Mouse (Mus musculus) CH12.LX (cell line): ENCODE data around the gene Blnk. TPM values are rescaled to one million over a fixed set of nuclear protein-coding genes. Genes with fewer than 3 reads are reported as not detected.

Source experiments
- DNase-seq: peaks from one replicate; pipeline ENCODE4 v3.0.0-alpha.2; 2013; ENCODE audit errors: extremely low read depth
- H3K27ac ChIP-seq: 2 replicates; pipeline ENCODE4 v1.5.1; 2012; ENCODE audit warnings: low read depth, mild to moderate bottlenecking, control low read depth, moderate library complexity; ENCODE audit not compliant: insufficient read depth
- H3K27me3 ChIP-seq: replicated peaks from 2 replicates; pipeline ENCODE3; 2012; ENCODE audit warnings: inconsistent platforms
- H3K36me3 ChIP-seq, 2 experiments: replicated peaks in 1 of 2; 2 replicates each; pipeline versions ENCODE3 to v1.6.1; 2012; ENCODE audit warnings: inconsistent platforms in 1 of 2, low read length in 1 of 2, mild to moderate bottlenecking in 1 of 2, mixed read lengths in 1 of 2, moderate library complexity in 1 of 2; ENCODE audit not compliant: control insufficient read depth in 1 of 2, insufficient read depth in 1 of 2
- H3K4me1 ChIP-seq, 2 experiments: 2 replicates each; pipeline ENCODE4 v1.6.1; 2012; ENCODE audit warnings: inconsistent platforms in 1 of 2, moderate library complexity in 1 of 2; ENCODE audit not compliant: insufficient read depth in 2 of 2, control insufficient read depth in 1 of 2
- H3K4me2 ChIP-seq: 2 replicates; pipeline ENCODE4 v1.6.1; 2012; ENCODE audit warnings: low read depth, mild to moderate bottlenecking, control low read depth; ENCODE audit not compliant: poor library complexity, insufficient read depth, severe bottlenecking
- H3K4me3 ChIP-seq, 3 experiments: fragments of 150-350 bp in 1 of 3; sonication (generic) in 1 of 3; replicated peaks in 1 of 3; 2 replicates each; pipeline versions ENCODE3 to v1.5.1; 2011 to 2012; ENCODE audit warnings: low read depth in 2 of 3, low read length in 2 of 3, mild to moderate bottlenecking in 2 of 3, moderate library complexity in 2 of 3, control low read depth in 1 of 3, improper control_type of control experiment in 1 of 3, inconsistent platforms in 1 of 3, mixed read lengths in 1 of 3; ENCODE audit not compliant: poor library complexity in 1 of 3
- H3K79me2 ChIP-seq: replicated peaks from 2 replicates; pipeline ENCODE4 v1.6.1; 2012; ENCODE audit warnings: mild to moderate bottlenecking, moderate library complexity; ENCODE audit not compliant: control insufficient read depth, poor library complexity, insufficient read depth, severe bottlenecking; ENCODE audit errors: extremely low read depth
- H3K9ac ChIP-seq: 2 replicates; pipeline ENCODE4 v1.6.1; 2012; ENCODE audit warnings: low read depth, mild to moderate bottlenecking, control low read depth, moderate library complexity; ENCODE audit not compliant: insufficient read depth
- H3K9me3 ChIP-seq: replicated peaks from 2 replicates; pipeline ENCODE3; 2012; ENCODE audit warnings: low read length, inconsistent platforms, mixed read lengths
- CTCF ChIP-seq, 2 experiments: IDR thresholded peaks in 1 of 2; conservative IDR thresholded peaks in 1 of 2; 2 replicates each; pipeline ENCODE4 v1.5.1; 2011 to 2012; ENCODE audit warnings: low read depth in 2 of 2, low read length in 2 of 2, improper control_type of control experiment in 1 of 2, inconsistent platforms in 1 of 2, mild to moderate bottlenecking in 1 of 2, moderate library complexity in 1 of 2
- E2F4 ChIP-seq: IDR thresholded peaks from 2 replicates; pipeline ENCODE4 v1.6.1; 2011; ENCODE audit warnings: low read depth, low read length, improper control_type of control experiment; ENCODE audit not compliant: insufficient replicate concordance
- EP300 ChIP-seq: IDR thresholded peaks from 2 replicates; pipeline ENCODE4 v1.6.1; 2011; ENCODE audit warnings: low read length, improper control_type of control experiment
- IRF4 ChIP-seq: IDR thresholded peaks from 2 replicates; pipeline ENCODE4 v1.6.1; 2014; ENCODE audit warnings: low read depth, mild to moderate bottlenecking, inconsistent platforms, low read length, improper control_type of control experiment
- JUN ChIP-seq: IDR thresholded peaks from 2 replicates; pipeline ENCODE4 v1.6.1; 2011; ENCODE audit warnings: low read depth, mild to moderate bottlenecking, low read length, improper control_type of control experiment, moderate library complexity; ENCODE audit not compliant: insufficient read depth
- JUND ChIP-seq: conservative IDR thresholded peaks from 2 replicates; pipeline ENCODE4 v1.6.1; 2011; ENCODE audit warnings: low read depth, low read length, improper control_type of control experiment
- KAT2A ChIP-seq: IDR thresholded peaks from 2 replicates; pipeline ENCODE4 v1.6.1; 2012; ENCODE audit warnings: low read length, improper control_type of control experiment, inconsistent platforms; ENCODE audit not compliant: insufficient replicate concordance
- MYC ChIP-seq: IDR thresholded peaks from 2 replicates; pipeline ENCODE4 v1.6.1; 2011; ENCODE audit warnings: low read depth, mild to moderate bottlenecking, improper control_type of control experiment, low read length
- PAX5 ChIP-seq: IDR thresholded peaks from 2 replicates; pipeline ENCODE4 v1.6.1; 2012; ENCODE audit warnings: low read length, inconsistent platforms, mixed read lengths
- RAD21 ChIP-seq: IDR thresholded peaks from 2 replicates; pipeline ENCODE4 v1.6.1; 2011; ENCODE audit warnings: low read depth, mild to moderate bottlenecking, low read length, improper control_type of control experiment, moderate library complexity
- TCF12 ChIP-seq: IDR thresholded peaks from 2 replicates; pipeline ENCODE4 v1.6.1; 2014; ENCODE audit warnings: low read depth, mild to moderate bottlenecking, inconsistent platforms, low read length, improper control_type of control experiment
- USF1 ChIP-seq: IDR thresholded peaks from 2 replicates; pipeline ENCODE4 v1.6.1; 2014; ENCODE audit warnings: low read depth, mild to moderate bottlenecking, inconsistent platforms, low read length, improper control_type of control experiment
- USF2 ChIP-seq: conservative IDR thresholded peaks from 2 replicates; pipeline ENCODE4 v1.6.1; 2011; ENCODE audit warnings: low read depth, low read length, improper control_type of control experiment
- ZNF384 ChIP-seq: IDR thresholded peaks from 2 replicates; pipeline ENCODE4 v1.6.1; 2012; ENCODE audit warnings: low read depth, low read length, improper control_type of control experiment, inconsistent platforms
- dilution Hi-C: fragments of 300-500 bp; cut with MboI; formaldehyde crosslinking; loops from 2 replicates; pipeline ENCODE4 v1.14.3; 2020; ENCODE audit warnings: low sequenced_read_pairs; ENCODE audit not compliant: extremely low pct_unique_long_range_greater_than_20kb, extremely low pct_ligation_motif_present
- in situ Hi-C: fragments of 300-500 bp; cut with MboI; formaldehyde crosslinking; loops from 3 replicates; pipeline ENCODE4 v1.14.3; 2019; ENCODE audit warnings: low sequenced_read_pairs, low pct_ligation_motif_present, low pct_unique_long_range_greater_than_20kb, mixed read lengths
- polyA plus RNA-seq: library from polyadenylated mRNA; unstranded; fragments of >175 nt; gene quantifications from 2 replicates; pipeline ENCODE4 v1.2.1, GENCODE M21; 2012; ENCODE audit warnings: low read depth; ENCODE audit not compliant: insufficient read length
- total RNA-seq, 2 experiments: library from RNA; depleted of rRNA; stranded (reverse); fragments of 300-350 nt in 1 of 2; fragments of >200 nt in 1 of 2; gene quantifications; 2 replicates each; pipeline ENCODE4 v1.2.3; 2012 to 2014

Gene Blnk
- total and polyA plus RNA-seq, 3 experiments, result 86.8 to 284 (median 101) TPM

GRCm38 (mm10) chr19:41011676-41012075 is 17.3 kb upstream of the Blnk start:
- Histone ChIP-seq H3K9ac (no peak overlapping the region), H3K36me3 (no peaks in the 10 kb centered on the region), H3K4me3 (no peak overlapping the region), H3K9me3 (no peaks in the 10 kb centered on the region), H3K4me1 (peaks cover 16 to 76% of the 10 kb centered on the region in 2 experiments), H3K27me3 (no peaks in the 10 kb centered on the region), H3K79me2 (no peaks in the 10 kb centered on the region), H3K4me2 (peak overlapping the region; percentile 24), H3K27ac (no peak overlapping the region)
- DNase-seq, result no peak
- TF ChIP-seq ZNF384, result peak; percentile 78
- no peak for TF ChIP-seq RAD21
- dilution Hi-C loops, result no loop called here
- in situ Hi-C loops, result loop anchor here (25.0 kb wide), 1 partner anchor 399 kb away; the partner anchor contains the start of genes Entpd1 and Tctn3

GRCm38 (mm10) chr19:41008674-41009395 is 14.5 kb upstream of the Blnk start:
- in situ Hi-C loops, result loop anchor here (25.0 kb wide), 1 partner anchor 397 kb away; the partner anchor contains the start of genes Entpd1 and Tctn3
- TF ChIP-seq USF1, result peak; percentile 39; the same call in 1 of the 2 replicates
- peak; percentile 72; the same call in 1 of the 2 replicates for TF ChIP-seq IRF4
- peak; percentile 65; the same call in 1 of the 2 replicates for TF ChIP-seq MYC
- TF ChIP-seq ZNF384, result no peak; the same call in 1 of the 2 replicates
- no peak for TF ChIP-seq TCF12
- no peak for TF ChIP-seq USF2
- TF ChIP-seq JUND, result 0 out of 2 replicates have a peak, but pooled peaks have one; percentile 23
- peak; percentile 70 for TF ChIP-seq EP300
- peak in 1 of 2 experiments; percentile 25; a peak in 1 of 4 replicates for TF ChIP-seq CTCF (conservative IDR thresholded peaks at IDR 0.05 in 1 of 2, IDR thresholded peaks at IDR 0.05 in 1 of 2; ENCODE audit: low read depth in 2 of 2, low read length in 2 of 2)
- no peak for TF ChIP-seq E2F4
- no peak for TF ChIP-seq PAX5
- TF ChIP-seq KAT2A, result no peak
- no peak for TF ChIP-seq JUN

More at GRCm38 (mm10) chr19:41008674-41009395, 14.5 kb upstream of the Blnk start:
- Histone ChIP-seq H3K9me3 (no peaks in the 10 kb centered on the region), H3K4me1 (peaks cover 15 to 53% of the 10 kb centered on the region in 2 experiments), H3K4me3 (no peak overlapping the region), H3K79me2 (no peaks in the 10 kb centered on the region), H3K27me3 (no peaks in the 10 kb centered on the region), H3K4me2 (no peak overlapping the region), H3K36me3 (no peaks in the 10 kb centered on the region), H3K27ac (no peak overlapping the region), H3K9ac (no peak overlapping the region)
- dilution Hi-C loops, result no loop called here
- no peak for DNase-seq
